Mouse (Mus musculus) urinary bladder, postnatal 25 days (tissue): ENCODE results near the gene Bola2.
"Not testable (repeated sequence)": the region's sequence is repeated elsewhere in the genome, so short reads cannot be mapped to it uniquely, and the experiment has no call there.

Source experiments
- DNase-seq: peaks from one replicate; pipeline ENCODE4 v3.0.0; 2022; ENCODE audit warnings: low spot score

Bola2 gene

DNA sequence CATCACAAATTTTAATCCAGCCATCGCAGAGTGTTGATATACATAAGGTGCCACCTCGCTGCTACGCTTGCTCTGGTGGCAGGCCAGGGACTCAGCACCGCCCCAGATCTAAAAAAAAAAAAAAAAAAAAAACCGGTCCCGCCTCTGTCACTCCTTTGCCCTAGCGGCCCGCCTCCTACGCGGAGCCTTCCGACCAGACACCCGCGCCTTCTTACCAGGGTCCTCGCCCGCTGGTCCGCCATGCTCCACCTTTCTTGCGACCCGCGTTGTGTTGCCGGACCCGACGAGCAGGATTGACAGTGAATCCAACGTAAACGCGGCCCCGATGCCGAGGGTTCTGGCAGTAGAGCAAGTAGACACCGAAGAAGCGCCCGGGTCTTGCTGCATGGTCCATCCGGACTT is at the start of gene Bola2:
TSS of gene Bola2 (plus strand) at position 192 of the 402 bp plus-strand sequence.
- DNase-seq: peak; percentile 61

DNA sequence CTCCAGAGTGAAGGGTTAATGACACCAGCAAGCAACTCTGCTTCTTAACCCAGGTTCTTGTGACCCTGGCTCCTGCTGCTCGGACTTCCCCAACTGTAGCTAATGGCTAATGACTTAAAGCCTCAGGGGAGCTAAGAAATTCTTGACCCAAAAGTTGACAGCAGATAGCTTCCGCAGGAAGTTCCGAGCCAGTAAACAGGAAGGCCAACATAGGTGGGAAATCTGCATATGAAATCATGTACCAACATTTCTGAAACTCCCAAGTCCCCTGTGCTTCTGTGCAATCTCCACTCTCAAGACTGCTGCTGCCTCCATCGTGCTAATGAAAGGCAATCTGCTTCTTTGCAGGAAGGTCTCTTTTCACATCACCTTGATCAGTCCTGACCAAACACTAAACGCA is 49.5 kb upstream of the Bola2 start:
- DNase-seq: no peak

DNA sequence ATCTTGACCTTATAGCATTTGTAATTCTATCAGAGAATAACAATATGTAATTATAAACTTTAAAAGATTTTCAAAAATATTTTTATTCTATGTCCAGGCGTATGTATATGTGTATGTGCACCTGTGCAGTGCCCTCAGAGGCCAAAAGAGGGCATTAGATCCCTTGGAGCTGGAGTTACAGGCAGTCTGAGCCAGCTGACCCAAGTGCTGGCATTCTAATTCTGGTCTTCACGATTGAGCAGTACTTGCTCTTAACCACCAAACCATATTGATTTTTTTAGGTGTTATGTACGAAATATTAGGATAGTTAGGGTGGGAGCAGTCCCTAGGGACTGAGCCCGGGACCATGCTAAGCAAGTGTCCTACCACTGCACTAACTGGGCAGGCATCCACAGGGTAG is 46.7 kb upstream of the Bola2 start:
- DNase-seq: no peak

DNA sequence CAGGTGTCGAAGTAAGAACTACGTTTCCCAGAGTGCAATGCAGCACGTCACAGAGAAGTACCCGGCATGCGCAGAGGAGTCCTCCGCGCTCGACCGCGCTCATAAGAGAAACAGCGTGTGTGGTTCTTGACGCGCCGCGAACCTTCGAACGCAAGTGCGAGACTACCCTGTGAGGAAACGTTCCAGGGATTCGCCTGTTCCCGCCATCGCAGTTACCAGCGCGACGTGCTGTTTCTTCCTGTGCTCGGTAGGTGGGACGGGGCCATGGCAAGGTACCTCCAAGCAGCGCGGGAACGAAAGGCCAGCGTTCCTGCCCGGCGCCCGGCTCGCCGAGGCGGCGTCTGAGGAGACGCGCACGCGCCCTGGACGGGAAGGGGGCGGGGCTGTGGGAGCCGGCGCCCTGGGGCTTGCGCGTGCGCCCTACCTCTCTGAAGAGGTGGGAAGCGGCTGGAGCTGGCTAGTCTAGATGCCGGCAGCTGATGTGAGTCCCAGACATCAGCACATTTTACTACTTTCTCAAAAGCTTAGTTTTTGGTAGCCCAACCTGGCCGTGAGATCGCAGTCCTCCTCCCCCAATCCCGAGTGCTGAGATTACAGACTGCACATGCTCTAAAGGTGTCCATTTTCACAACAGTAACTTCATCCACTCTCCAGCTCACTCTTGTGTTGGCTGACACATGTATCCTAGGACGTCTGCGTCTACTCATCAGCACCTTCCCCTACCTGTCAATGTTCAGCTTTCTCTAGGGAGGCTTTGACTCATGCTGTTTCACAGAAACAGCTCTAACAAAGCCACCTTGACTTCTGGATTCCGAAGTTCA is 45.8 kb upstream of the Bola2 start, which contains the start of gene Sgf29:
TSS of gene Sgf29 (plus strand) at position 79 of the 821 bp plus-strand sequence.
- peak; percentile 96 for DNase-seq

DNA sequence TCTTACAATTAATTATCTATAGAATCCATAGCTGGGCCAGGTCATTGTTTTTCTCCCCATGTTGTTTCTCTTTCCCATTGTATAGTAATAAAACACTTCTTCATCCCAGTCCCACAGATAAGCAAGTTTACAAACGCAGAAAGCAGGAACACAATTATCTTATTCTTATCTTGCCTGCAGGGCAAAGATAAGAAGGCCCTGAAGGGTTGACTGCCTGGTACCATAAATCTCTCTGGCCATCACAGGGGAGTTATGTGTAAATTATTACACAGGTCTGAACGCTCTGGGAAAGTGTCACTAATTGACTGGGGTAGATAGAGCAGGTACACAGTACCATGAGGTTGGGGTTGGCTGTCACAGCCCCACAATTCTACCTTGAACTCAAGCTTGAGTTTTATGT is 44.3 kb upstream of the Bola2 start:
- DNase-seq: no peak

DNA sequence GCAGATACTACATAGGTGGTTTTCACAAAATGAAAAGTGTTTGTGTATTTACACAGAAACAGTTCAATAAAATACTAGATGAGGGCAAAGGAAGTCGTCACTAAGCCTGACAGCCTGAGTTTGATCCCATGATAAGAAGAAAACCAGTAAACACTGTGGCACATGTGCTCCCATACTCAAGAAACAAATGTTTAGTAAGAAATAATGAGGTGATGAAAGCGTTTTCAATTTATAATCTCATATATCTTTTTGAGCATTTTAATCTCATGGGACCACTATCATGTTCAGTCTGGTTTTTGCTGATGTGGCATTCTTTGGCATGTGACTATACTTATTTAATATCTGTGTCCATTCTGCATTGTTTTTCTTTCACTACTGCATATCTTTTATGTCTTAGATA is 41.2 kb upstream of the Bola2 start:
- DNase-seq: no peak

DNA sequence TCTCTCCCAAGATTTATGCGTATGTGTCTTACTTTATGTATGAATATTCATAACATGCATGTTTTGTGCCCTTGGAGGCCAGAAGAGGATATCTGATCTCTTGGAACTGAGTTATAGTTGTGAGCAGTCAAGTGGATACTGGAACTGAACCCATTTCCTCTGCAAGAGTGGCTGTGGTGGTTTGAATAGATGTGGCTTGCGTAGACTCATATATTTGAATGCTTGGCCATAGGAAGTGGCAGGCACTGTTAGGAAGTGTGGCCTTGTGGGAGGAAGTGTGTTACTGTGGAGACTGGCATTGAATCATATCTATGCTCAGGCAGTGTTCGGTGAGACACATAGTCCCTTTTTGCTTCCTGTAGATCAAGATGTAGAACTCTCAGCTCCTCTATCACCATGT is 39.5 kb upstream of the Bola2 start:
- DNase-seq: no peak

DNA sequence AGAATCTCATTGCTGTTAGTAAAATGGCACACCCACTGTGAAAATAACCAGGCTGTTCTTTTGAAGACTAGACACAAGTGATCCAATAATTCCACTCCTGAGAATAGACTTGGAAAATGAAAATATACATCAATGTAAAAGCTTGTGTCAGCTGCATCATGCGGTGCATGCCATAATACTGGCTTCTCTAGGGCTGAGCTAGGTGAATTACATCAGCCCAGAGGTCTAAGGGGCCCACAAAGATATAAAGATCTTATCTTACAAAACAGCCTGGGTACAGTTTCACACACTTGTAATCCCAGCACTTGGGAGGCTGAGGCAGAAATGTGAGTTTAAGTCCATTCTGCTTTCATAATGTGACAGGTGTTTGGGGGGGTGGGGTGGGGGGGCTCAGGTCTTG is 37.7 kb upstream of the Bola2 start:
- no peak for DNase-seq

DNA sequence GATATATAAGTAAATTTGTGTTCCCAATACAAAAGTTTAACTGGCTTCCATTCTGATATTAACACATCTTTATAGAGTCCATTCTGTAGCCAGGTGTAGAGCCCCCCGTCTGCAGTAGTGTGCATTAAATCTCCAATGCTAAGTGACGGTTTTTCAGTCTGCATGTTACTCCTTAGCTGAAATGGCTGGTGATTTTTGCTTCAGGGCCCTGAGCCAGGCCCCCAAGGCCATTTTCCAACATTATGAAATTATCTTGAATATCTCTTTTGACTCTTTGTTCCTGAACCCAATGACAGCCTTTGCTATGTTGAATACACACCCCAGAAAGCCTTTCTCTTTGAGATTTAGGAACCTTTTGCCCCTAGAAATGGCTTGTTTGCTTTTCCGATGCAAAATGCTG is 35.4 kb upstream of the Bola2 start:
- DNase-seq: no peak

DNA sequence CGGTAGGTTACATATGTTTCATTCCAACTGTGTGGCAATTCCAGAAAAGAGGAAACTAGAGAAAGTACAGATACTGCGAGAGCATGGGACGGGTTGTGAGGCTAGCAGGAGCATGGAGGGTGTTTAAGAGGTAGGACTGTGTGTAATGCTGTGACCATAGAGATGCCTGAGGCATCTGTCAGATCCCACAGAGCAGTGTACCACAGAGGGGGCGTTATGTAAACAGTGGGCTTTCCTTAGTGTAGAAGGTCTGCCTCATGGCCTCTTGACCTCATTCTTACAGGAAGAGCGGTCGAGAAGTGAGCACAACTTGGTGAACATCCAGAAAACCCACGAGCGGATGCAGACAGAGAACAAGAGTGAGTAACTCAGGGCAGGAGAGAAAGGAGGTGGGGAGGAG is 31.6 kb upstream of the Bola2 start:
- no peak for DNase-seq

DNA sequence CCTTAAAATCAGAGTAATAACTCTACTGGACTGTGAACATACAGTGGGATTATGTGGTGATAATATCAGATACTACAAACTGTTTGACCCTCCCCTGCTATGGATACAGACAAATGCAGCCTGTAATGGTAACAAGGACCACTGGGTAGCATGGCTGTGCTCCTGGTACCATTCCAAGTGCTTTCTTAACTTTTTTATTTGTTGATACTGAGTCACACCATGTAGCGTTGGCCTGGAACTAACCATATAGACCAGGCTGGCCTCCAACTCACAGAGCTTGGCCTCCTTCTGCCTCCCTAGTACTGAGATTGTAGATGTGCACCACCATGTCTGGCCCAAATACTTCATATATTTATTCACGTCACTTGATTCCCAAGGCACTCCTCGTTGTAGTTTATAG is 29.9 kb upstream of the Bola2 start:
- DNase-seq: no peak

DNA sequence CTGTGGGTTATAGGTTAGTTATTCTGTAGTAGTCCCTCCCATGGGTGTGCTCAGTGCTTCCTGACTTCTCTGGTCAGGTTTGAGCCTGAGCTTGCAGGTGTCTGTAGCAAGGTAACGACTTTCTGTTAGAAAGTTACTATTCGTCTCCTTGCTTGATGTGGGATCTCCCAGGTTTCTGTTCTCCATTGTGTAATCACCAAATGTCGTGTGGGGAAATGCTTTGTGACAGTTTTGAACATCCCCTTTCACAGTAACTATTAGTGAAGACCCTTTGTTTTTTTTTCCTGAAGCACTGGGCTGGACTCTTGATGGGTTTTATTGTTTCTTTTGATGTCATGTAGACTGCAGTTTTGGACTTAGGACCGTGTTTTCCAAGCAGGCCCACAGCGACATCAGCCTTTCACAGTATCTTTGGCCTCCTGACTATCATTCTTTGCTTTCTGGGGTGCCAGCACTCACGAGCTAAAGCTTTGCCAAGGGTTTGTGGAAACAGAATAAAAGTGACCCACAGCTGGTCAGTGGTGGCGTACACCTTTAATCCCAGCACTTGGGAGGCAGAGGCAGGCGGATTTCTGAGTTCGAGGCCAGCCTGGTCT is 27.6 kb upstream of the Bola2 start:
- no peak for DNase-seq

DNA sequence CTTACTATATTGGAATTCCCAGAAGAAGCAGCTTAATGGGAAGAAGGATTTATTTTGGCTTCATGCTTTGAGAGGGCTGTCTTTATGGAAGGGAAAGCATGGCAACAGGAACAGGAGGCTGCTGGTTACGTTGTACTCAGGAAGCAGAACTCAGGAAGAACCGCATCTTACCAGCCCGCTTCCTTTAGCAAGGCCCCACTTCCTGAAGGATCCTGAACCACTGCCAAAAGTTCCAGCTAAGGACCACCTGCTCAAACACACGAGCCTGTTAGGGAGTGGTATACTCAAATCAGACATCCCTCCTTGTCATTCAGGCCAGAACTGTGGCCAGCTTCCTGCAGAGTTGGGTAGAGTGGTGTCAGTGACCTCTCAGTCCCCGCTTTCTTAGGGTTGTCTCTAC is 26.7 kb upstream of the Bola2 start:
- DNase-seq: no peak

DNA sequence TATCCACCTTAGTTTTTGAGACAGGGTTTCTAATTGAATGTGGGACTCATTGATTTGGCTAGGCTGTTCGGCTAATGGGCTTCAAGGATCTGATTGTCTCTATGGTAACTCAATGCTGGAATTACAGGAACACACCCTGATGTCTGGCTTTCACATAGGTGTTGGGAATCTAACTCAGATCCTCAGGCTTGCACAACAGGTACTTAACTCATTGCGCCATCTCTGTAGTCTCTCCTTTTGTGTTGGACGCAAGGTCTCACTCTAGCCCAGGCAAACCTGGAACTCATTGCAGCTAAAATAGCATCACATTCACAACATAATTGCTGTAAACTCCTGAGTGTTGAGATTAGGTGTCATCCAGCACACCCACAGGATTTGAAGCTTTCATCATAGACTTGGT is 25.0 kb upstream of the Bola2 start:
- DNase-seq: no peak

DNA sequence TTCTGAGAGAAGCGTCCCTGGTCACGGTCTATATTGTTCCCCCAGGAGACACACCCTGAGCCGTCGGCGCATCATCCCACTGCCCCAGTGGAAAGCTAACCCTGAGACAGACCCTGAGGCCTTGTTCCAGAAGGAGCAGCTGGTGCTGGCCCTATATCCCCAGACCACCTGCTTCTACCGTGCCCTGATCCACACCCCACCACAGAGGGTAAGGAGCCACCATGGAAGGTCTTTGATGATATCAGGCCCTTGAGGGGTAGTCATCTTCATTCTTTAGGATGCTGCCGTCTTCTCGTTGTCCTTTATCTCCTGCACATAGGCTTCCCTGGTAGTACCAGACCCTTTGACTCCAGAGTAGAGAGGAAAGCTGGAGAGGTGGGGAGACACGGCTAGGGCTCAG is 23.1 kb upstream of the Bola2 start:
- no peak for DNase-seq

DNA sequence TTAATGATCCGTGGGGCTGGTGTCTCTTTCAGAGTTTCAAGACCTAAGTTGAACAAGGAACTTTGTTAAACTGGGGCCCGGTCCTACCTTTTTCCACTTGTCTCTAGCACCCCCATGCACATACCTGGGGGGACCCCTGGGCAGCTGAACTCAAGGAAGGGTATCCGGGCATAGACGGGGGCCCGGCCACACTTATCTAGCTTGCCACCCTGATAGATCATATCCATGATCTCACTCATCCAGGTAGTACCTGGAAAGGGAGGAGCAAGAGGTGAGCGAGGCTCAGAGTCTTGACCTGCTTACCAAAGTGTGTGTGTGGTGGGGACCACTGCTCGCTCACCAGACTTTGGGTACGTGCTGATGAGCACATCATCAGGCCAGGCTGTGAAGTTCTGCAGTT is 20.1 kb upstream of the Bola2 start:
- no peak for DNase-seq

DNA sequence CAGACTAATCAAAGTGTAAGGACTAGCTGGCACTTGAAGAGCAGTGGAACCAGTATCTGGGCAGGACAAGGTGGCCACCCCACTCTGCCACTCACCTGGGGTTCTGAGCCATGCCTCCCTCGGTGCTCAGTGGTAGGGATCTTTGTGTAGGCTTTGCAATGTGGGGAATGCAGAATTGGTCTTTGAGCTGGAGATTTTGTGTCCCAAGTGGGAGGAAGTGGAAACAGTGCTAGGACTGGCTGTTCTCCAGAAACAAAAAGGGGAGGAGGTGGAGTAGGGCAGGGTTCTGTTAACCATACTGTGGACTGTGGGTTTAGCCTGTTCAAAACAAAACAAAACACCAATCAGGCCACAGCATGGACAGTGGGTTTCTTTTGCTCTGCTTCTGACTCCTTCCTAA is 19.0 kb upstream of the Bola2 start, which contains the start of gene Sult1a1:
TSS of gene Sult1a1 (minus strand) at position 226 of the 400 bp plus-strand sequence.
- DNase-seq: no peak

DNA sequence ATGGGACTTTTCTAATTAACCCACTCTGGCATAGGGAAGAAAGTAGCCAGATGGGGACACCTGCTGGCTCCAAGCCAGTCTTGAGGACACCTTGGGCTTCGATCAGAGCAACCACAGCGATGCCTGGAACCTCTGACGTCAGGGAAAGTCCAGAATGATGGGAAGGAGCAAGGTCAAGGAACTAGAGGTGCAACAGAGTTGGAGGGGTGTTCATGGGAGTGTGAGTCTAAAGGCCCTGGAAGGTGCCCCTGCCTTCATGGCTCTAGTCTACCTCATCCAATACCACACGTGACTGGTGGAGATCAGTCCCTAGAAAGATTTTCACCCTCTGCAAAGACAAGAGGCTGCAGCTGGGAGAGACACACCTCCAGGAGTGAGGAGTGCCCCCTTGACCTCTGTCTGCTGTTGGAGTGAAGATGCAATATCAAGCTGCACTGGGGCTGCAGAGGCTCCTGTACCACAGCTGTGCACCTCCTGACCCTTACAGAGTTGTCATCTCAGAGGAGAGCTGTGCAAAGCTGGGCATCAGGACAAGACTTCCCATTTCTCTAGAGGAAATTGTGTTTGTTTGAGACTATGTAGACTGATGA is 18.5 kb upstream of the Bola2 start:
- DNase-seq: no peak

DNA sequence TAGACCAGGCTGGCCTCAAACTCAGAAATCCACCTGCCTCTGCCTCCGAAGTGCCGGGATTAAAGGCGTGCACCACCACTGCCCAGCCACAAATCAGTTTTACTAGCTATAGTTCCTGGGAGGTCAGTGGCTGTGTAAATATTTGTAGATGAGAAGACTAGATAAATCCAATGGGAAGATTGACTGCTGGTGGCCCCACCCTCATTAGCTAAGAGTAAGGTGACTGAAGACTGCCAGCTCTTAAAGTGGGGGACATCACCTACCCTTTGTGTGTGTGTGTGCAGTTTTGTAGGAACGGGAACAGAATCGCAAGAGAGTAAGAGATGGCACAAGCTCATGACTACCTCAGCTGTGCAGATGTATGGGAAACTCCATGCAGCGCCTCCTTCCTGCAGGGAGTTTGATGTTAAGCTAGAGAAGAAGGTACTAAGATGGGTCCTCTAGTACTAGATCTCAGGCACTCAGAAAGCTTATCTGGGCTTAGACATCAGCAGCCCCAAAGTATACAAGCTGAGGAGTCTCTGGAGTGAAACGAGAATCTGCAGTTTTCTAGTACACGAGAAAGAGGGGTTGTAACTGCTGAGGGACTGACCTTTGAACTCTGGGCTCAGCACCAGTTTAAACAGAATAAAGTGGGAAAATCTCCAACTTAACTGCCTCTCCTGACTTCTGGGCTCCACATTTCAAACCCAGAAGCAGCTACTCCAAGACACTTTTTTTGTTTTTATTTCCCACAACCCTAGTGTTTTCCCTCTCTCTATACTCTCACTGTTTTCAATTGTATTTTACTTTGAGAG is 16.5 kb upstream of the Bola2 start:
- DNase-seq: no peak

DNA sequence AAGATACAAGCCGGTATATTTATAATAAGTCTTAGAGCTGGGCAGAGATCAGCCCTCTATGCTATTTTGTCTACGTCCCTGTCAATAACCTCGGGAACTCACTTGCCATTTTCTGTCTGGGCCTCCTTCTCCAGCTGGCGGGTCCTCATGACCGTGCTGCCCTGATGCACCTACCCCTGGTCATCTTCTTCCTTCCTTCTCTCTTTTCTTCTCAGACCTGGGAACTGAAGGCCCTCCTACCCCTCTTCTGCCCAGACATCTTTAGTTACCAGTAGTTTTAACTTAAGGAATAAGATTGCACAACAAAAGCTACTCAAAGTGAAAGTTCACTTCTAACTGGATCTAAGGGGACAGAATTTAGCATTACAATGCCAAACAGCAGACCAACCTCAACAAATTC is 15.5 kb upstream of the Bola2 start:
- DNase-seq: no peak

DNA sequence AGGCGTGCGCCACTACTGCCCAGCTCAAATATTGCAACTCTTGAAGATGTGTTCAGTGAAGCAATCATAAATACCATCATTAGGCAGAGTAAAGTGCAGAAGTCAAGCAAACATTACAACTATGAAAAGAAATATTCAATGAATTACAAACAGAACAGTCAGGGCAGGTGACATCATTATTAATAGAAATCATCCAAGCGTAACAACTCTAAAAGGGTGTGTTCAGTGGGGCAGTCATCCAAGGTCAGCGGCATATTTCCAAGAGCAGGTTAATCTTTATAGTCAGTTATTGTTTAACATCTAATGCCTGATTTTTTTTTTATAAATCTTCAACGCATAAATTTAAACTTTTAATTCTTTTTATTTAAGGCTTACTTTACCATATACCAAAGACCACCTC is 14.0 kb upstream of the Bola2 start:
- no peak for DNase-seq

DNA sequence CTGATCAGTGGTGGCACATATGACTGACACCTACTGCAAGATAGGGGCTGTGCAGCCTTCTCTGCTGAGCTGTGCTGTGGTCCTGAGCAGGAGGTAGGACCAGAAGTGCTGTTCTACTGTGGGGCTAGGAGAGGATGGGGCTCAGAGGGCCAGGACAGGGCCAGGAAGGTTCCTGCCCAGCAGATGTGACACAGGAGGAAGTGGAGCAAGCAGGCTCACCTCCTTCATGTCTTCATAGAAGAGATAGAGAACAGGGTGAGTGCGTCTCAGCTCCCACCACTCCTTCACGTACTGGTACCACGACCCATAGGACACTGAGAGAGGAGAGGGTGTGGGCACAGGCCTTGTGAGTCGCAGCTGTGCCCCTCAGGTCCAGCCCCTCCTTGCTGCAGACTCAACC is 7.0 kb upstream of the Bola2 start:
- not testable (repeated sequence) for DNase-seq

DNA sequence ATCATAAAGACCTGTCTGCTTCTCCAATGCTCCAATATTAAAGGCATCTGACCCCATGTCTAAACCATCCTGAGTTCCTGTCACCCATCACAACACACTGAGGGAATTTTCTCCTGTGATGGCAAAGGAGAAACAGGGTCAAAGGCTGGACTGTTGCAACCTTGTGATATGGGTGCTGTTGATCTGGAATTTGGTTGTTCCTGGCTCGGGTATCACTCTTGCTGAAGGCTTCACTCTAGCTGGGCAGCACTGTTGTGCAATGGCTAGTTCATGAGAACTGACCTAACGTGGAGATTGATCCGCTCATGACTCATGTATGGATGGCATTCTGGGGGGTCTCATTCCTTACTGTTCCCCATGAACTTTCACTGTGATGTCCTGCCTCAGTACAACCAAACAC is 6.2 kb upstream of the Bola2 start:
- DNase-seq: no peak
